Mouse (Mus musculus) stomach, embryonic 14.5 days (tissue): ENCODE data around the gene Rtp2. TPM values are rescaled to one million over a fixed set of nuclear protein-coding genes. Genes with fewer than 3 reads are reported as not detected.
"Not testable (repeated sequence)": the region's sequence is repeated elsewhere in the genome, so short reads cannot be mapped to it uniquely, and the experiment has no call there.

Experiments used
- ATAC-seq: fragments of 200-750 bp; cut with Nextera tagmentation; 2 replicates; pipeline ENCODE4 v1.8.0; 2017; ENCODE audit warnings: low read depth, moderate TSS enrichment; ENCODE audit not compliant: insufficient number of reproducible peaks, insufficient read depth, low FRiP score
- H3K27ac ChIP-seq: fragments of 300-500 bp; sonication (generic); 2 replicates; pipeline ENCODE4 v1.5.1; 2014; ENCODE audit warnings: mild to moderate bottlenecking, low read length, moderate library complexity, mixed read lengths
- H3K27me3 ChIP-seq: fragments of 300-500 bp; sonication (generic); 2 replicates; pipeline ENCODE4 v1.6.1; 2014; ENCODE audit warnings: low read length, control low read depth, mixed read lengths; ENCODE audit not compliant: control insufficient read depth, insufficient read depth
- H3K36me3 ChIP-seq: fragments of 300-500 bp; sonication (generic); 2 replicates; pipeline ENCODE4 v1.6.1; 2014; ENCODE audit warnings: mild to moderate bottlenecking, control low read depth, low read length, moderate library complexity, mixed read lengths; ENCODE audit not compliant: control insufficient read depth, insufficient read depth
- H3K4me1 ChIP-seq: fragments of 300-500 bp; sonication (generic); 2 replicates; pipeline ENCODE4 v1.6.1; 2014; ENCODE audit warnings: low read length, control low read depth, mixed read lengths; ENCODE audit not compliant: control insufficient read depth, insufficient read depth
- H3K4me2 ChIP-seq: fragments of 300-500 bp; sonication (generic); replicated peaks from 2 replicates; pipeline ENCODE4 v1.6.1; 2014; ENCODE audit warnings: low read depth, low read length, control low read depth
- H3K4me3 ChIP-seq: fragments of 300-500 bp; sonication (generic); 2 replicates; pipeline ENCODE4 v1.5.1; 2014; ENCODE audit warnings: low read depth, low read length, control low read depth
- H3K9ac ChIP-seq: fragments of 300-500 bp; sonication (generic); replicated peaks from 2 replicates; pipeline ENCODE4 v1.6.1; 2014; ENCODE audit warnings: low read depth, mild to moderate bottlenecking, control low read depth, low read length, moderate library complexity, mixed read lengths
- H3K9me3 ChIP-seq: fragments of 300-500 bp; sonication (generic); 2 replicates; pipeline ENCODE4 v1.6.1; 2016; ENCODE audit warnings: low read depth, low read length, control low read depth; ENCODE audit not compliant: control insufficient read depth
- WGBS: fragments of 180-500 bp; shearing (Covaris S2); extraction: QIAGEN DNeasy Blood & Tissue Kit; methylation state at CpG from one replicate; pipeline ENCODE4 v1.1.7; 2014; 5-methylcytosine and 5-hydroxymethylcytosine counted together
- polyA plus RNA-seq: library from polyadenylated mRNA; unstranded; fragments of >200 nt; fragmentation: Nextera tagmentation; extraction: Ambion mirVana; gene quantifications from 2 replicates; pipeline ENCODE4 v1.2.1, GENCODE M21; 2014

The Rtp2 gene
- polyA plus RNA-seq, 1 experiment from 2014 or later: not detected

DNA sequence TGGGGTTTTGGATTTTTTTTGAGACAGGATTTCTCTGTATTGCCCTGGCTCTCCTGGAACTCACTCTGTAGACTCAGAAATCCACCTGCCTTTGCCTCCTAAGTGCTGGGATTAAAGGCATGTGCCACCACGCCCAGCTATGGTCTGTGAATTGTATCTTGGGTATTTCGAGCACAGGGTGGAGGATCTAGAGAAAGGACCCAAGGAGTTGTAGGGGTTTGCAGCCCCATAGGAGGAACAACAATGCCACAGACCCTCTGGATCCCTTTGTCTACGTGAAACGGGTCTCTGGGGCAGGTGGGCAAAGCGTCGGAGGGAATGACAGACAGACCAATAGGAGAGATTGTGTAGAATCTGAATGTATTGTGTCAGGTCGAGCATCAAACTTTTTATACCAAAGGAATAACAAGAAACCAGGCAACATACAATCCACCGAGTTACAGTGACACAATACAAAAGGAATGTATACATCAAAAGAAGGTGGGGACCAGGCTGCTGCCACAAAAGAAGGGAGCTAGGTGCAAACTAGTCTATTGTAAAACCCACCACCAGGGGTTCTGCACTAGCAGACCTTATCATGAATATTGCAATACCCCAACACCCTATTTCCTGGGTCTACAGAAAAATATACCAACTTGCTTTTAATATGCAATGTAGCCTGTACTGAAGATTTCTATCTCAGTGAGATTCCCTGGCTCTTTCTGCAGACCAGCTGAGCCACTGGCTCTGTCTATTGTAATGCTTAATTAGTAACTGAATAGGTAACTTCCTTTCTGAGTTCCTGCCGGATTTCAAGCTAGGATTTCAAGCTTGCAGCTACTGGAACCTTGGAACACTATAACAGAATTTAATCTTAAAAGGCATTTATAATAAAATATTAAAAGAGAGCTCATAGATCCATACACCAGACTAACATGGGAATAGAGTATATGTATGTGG, 23.8 kb downstream of the Rtp2 start:
- not testable (repeated sequence) for H3K27ac ChIP-seq, H3K9ac ChIP-seq, H3K36me3 ChIP-seq, H3K4me1 ChIP-seq, ATAC-seq, H3K4me3 ChIP-seq, H3K9me3 ChIP-seq, H3K27me3 ChIP-seq, H3K4me2 ChIP-seq
- WGBS: 85% methylated on average over 9 of the region's 9 CpGs

DNA sequence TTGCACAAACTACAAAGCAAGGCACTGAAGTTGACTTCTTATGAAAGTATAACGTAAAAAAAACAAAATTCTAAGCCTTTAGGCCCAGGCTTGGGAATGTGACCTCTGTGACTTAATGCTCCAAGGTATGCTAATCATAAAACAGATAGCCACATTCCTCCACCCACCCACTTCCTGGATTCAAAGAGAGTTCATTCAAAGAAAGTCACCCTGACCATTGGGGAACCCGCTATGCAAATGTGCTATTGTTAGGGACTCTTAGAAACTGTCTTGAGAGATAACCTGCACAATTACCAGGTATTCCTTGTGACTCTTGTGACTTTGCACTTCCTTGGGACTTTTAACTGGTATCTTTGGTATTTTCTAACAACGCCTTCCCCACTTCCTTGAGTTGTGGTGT, 25.6 kb downstream of the Rtp2 start:
- H3K27ac ChIP-seq, H3K9me3 ChIP-seq, ATAC-seq, H3K4me3 ChIP-seq, H3K9ac ChIP-seq, H3K27me3 ChIP-seq, H3K36me3 ChIP-seq, H3K4me2 ChIP-seq, H3K4me1 ChIP-seq: not testable (repeated sequence)
- 84% methylated on average over 3 of the region's 3 CpGs for WGBS

GRCm38 (mm10) chr16:23901411-23901810, 30.8 kb downstream of the Rtp2 start:
- no peaks in the 10 kb centered on the region for H3K9me3 ChIP-seq
- no peak overlapping the region for H3K4me3 ChIP-seq
- H3K4me2 ChIP-seq: no peak overlapping the region
- H3K9ac ChIP-seq: no peak overlapping the region
- WGBS: 93% methylated on average over 7 of the region's 7 CpGs
- H3K36me3 ChIP-seq: no peaks in the 10 kb centered on the region
- no peak overlapping the region for H3K27ac ChIP-seq
- H3K4me1 ChIP-seq: peaks cover 7% of the 10 kb centered on the region; the same call in 1 of the 2 replicates
- H3K27me3 ChIP-seq: no peaks in the 10 kb centered on the region
- no peak for ATAC-seq

DNA sequence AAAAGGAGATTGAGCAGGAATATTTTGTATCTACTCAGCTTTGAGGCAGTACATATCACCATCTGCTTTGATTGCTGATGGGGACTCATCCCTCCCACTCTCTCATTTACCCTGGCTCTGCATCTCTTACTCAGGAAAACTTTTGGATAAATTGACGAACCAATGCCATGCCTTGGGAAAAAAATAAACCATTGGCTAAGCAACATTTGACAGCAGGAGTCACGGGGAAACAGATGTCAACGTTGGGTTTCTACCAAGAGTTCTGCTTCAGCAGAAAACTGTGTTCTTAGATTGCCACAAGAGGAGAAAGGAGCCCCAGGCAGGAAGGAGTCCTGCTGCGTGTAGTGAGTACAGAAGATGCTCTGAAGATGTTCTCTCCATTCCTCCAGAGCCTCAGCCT, 32.1 kb downstream of the Rtp2 start:
- 75% methylated on average over 4 of the region's 4 CpGs for WGBS
- Histone ChIP-seq H3K4me1 (peaks cover 7% of the 10 kb centered on the region; the same call in 1 of the 2 replicates), H3K27me3 (no peaks in the 10 kb centered on the region), H3K4me2 (no peak overlapping the region), H3K4me3 (no peak overlapping the region), H3K36me3 (no peaks in the 10 kb centered on the region), H3K27ac (no peak overlapping the region), H3K9ac (no peak overlapping the region), H3K9me3 (no peaks in the 10 kb centered on the region)
- ATAC-seq: no peak

- H3K27me3 ChIP-seq: no peaks in the 10 kb centered on the region
- no peak overlapping the region for H3K4me3 ChIP-seq
- no peak overlapping the region for H3K27ac ChIP-seq
- no peaks in the 10 kb centered on the region for H3K9me3 ChIP-seq
- 11% methylated on average over 12 of the region's 12 CpGs for WGBS
- no peak overlapping the region for H3K9ac ChIP-seq
- peak overlapping the region; percentile 34; the same call in 1 of the 2 replicates for H3K4me2 ChIP-seq
- no peaks in the 10 kb centered on the region for H3K36me3 ChIP-seq
- peak; percentile 63; the same call in 1 of the 2 replicates for ATAC-seq
- peaks cover 7% of the 10 kb centered on the region; the same call in 1 of the 2 replicates for H3K4me1 ChIP-seq
These were observed 33.4 kb downstream of the Rtp2 start for GRCm38 (mm10) chr16:23898840-23899239.

DNA sequence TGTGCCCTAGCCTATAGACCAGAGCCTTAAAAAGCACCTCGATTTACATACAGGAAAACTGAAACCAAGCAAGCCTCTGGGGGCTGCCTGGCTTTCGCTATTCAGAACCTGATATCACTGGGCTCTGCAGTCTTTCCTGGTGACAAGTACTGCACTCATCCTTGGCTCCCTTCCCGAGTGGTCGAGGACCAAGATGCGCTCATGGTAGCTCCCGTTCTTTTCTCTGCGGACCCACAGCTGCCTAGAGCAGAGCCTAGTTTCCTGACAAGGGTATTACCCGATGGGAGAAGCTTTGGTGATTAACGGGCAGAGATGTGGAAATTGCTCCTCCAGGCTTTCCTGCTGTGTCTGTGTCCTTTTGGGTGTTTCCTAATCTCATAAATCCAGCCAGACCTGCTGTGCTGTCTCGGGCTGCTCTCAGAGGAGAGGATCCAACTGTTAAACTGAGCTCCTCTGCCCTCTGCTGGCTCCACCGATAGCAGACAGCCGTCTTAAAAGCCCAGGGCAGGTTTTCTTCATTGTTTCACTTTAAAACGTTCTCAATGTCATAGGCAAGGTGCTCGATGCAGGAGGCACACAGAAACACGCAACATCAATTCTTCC, 34.1 kb downstream of the Rtp2 start:
- Histone ChIP-seq H3K4me3 (peak overlapping the region; percentile 9; the same call in 1 of the 2 replicates), H3K36me3 (no peaks in the 10 kb centered on the region), H3K4me2 (peak overlapping the region; percentile 34), H3K27me3 (no peaks in the 10 kb centered on the region), H3K27ac (no peak overlapping the region), H3K9ac (no peak overlapping the region), H3K9me3 (no peaks in the 10 kb centered on the region), H3K4me1 (peaks cover 7% of the 10 kb centered on the region; the same call in 1 of the 2 replicates)
- ATAC-seq: peak; percentile 63; the same call in 1 of the 2 replicates
- WGBS: 11% methylated on average over 15 of the region's 15 CpGs

DNA sequence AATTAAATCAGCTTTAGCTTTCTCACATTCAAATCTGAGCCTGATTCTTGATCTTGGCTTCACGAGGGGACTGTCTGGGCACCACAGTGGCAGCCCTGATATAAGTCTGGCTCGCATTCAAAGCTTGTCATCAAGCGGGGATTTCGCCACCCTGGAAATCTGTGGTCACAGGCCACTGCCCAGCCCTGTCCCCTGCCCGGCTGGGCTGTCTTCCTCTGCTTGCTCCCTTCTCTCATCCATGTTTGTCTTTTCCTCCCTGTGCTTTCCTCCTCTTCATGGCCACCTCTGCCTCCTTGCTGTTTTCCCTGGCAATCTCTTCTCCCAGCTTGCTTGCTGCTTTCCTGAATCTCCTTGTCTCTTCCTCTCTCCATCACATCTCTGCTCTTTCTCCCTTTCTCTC, 34.7 kb downstream of the Rtp2 start:
- Histone ChIP-seq H3K27ac (no peak overlapping the region), H3K27me3 (no peaks in the 10 kb centered on the region), H3K4me1 (peaks cover 7% of the 10 kb centered on the region; the same call in 1 of the 2 replicates), H3K9me3 (no peaks in the 10 kb centered on the region), H3K4me3 (0 out of 2 replicates have a peak overlapping the region, but pooled peaks have one; percentile 9), H3K9ac (no peak overlapping the region), H3K36me3 (no peaks in the 10 kb centered on the region), H3K4me2 (peak overlapping the region; percentile 34; the same call in 1 of the 2 replicates)
- no peak for ATAC-seq
- 70% methylated on average over 5 of the region's 5 CpGs for WGBS

- no peak overlapping the region for H3K27ac ChIP-seq
- H3K36me3 ChIP-seq: no peaks in the 10 kb centered on the region
- H3K27me3 ChIP-seq: 0 out of 2 replicates have a peak, but pooled peaks cover 13% of the 10 kb centered on the region
- no peak overlapping the region for H3K4me2 ChIP-seq
- peaks cover 7% of the 10 kb centered on the region; the same call in 1 of the 2 replicates for H3K4me1 ChIP-seq
- H3K9me3 ChIP-seq: no peaks in the 10 kb centered on the region
- 85% methylated on average over 3 of the region's 3 CpGs for WGBS
- no peak for ATAC-seq
- no peak overlapping the region for H3K4me3 ChIP-seq
- no peak overlapping the region for H3K9ac ChIP-seq
These were observed 37.1 kb downstream of the Rtp2 start for GRCm38 (mm10) chr16:23895135-23895534.
